Mouse (Mus musculus): ENCODE results near the gene Faxc.

- TF ChIP-seq CTCF (conservative IDR thresholded peaks at IDR 0.05; ENCODE audit: low read length) (no peak), NANOG (IDR thresholded peaks at IDR 0.05; ENCODE audit: borderline replicate concordance, low read length) (no peak)
These were observed 43.0 kb downstream of the Faxc start for GRCm38 (mm10) chr4:21974126-21974525.

Measured in E14TG2a.4 (cell line).